Mouse (Mus musculus) MEL (cell line): ENCODE results near the gene Gtpbp8.

ENCODE experiments used
- CTCF ChIP-seq, 3 experiments: IDR thresholded peaks in 2 of 3; conservative IDR thresholded peaks in 1 of 3; 2 replicates each; pipeline ENCODE4 v1.5.1; 2011 to 2012; ENCODE audit warnings: low read length in 3 of 3, low read depth in 2 of 3, mild to moderate bottlenecking in 2 of 3, improper control_type of control experiment in 1 of 3, inconsistent platforms in 1 of 3, mixed read lengths in 1 of 3, moderate library complexity in 1 of 3; ENCODE audit not compliant: control insufficient read depth in 1 of 3, insufficient read depth in 1 of 3, poor library complexity in 1 of 3, severe bottlenecking in 1 of 3
- EP300 ChIP-seq, 2 experiments: IDR thresholded peaks; 2 replicates each; pipeline ENCODE4 v1.6.1; 2011; ENCODE audit warnings: improper control_type of control experiment in 2 of 2, low read length in 2 of 2, low read depth in 1 of 2, mild to moderate bottlenecking in 1 of 2
- JUND ChIP-seq: IDR thresholded peaks from 2 replicates; pipeline ENCODE4 v1.6.1; 2011; ENCODE audit warnings: low read depth, mild to moderate bottlenecking, improper control_type of control experiment, low read length
- KAT2A ChIP-seq: conservative IDR thresholded peaks from 2 replicates; pipeline ENCODE4 v1.6.1; 2012; ENCODE audit warnings: low read depth, low read length, improper control_type of control experiment, inconsistent platforms
- RCOR1 ChIP-seq: IDR thresholded peaks from 2 replicates; pipeline ENCODE4 v1.6.1; 2012; ENCODE audit warnings: low read depth, mild to moderate bottlenecking, inconsistent platforms, low read length, improper control_type of control experiment

DNA sequence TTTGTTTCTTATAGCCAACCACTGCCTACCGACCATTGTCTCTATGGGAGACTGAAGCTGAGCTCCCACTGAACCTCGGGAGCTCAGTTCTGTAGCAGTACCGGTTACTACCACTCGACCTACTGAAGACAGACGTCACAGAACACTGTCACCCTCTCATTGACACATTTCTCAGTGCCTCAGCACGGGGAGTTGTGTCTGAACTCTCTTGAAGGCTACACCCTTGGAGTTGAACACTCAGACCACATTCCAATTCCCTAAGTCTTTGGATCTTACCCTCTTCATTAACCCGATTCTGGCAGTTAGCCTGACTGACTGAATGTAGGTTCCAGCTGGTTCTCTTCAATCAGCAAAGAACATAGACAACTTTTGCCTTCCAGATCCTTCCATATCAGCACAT, 26.8 kb downstream of the Gtpbp8 start:
- TF ChIP-seq KAT2A: no peak
- no peak for TF ChIP-seq CTCF (IDR thresholded peaks at IDR 0.05 in 2 of 3, conservative IDR thresholded peaks at IDR 0.05 in 1 of 3; ENCODE audit: control insufficient read depth in 1 of 3, insufficient read depth in 1 of 3, low read depth in 2 of 3, low read length in 3 of 3, poor library complexity in 1 of 3, severe bottlenecking in 1 of 3)
- TF ChIP-seq RCOR1: no peak
- TF ChIP-seq JUND: no peak
- no peak for TF ChIP-seq EP300 (IDR thresholded peaks at IDR 0.05; ENCODE audit: low read depth in 1 of 2, low read length in 2 of 2)
